Mouse (Mus musculus) heart, embryonic 15.5 days (tissue): ENCODE data around the gene Adgrb3. TPM values are rescaled to one million over a fixed set of nuclear protein-coding genes. Genes with fewer than 3 reads are reported as not detected.

Experiments used
- ATAC-seq: fragments of 200-750 bp; cut with Nextera tagmentation; replicated peaks from 2 replicates; pipeline ENCODE4 v1.8.0; 2017; ENCODE audit warnings: low read depth, moderate TSS enrichment; ENCODE audit not compliant: insufficient number of reproducible peaks, insufficient read depth, low FRiP score
- H3K27ac ChIP-seq: fragments of 300-500 bp; sonication (generic); 2 replicates; pipeline ENCODE4 v1.5.1; 2015; ENCODE audit warnings: mild to moderate bottlenecking, inconsistent platforms
- H3K27me3 ChIP-seq: fragments of 300-500 bp; sonication (generic); 2 replicates; pipeline ENCODE4 v1.6.1; 2015; ENCODE audit warnings: inconsistent platforms
- H3K36me3 ChIP-seq: fragments of 300-500 bp; sonication (generic); 2 replicates; pipeline ENCODE4 v1.6.1; 2015; ENCODE audit warnings: mild to moderate bottlenecking, inconsistent platforms
- H3K4me1 ChIP-seq: fragments of 300-500 bp; sonication (generic); replicated peaks from 2 replicates; pipeline ENCODE4 v1.6.1; 2015; ENCODE audit warnings: inconsistent platforms
- H3K4me2 ChIP-seq: fragments of 300-500 bp; sonication (generic); 2 replicates; pipeline ENCODE4 v1.6.1; 2015; ENCODE audit warnings: inconsistent platforms, mild to moderate bottlenecking, moderate library complexity
- H3K4me3 ChIP-seq: fragments of 300-500 bp; sonication (generic); 2 replicates; pipeline ENCODE4 v1.5.1; 2015; ENCODE audit warnings: mild to moderate bottlenecking, inconsistent platforms
- H3K9ac ChIP-seq: fragments of 300-500 bp; sonication (generic); 2 replicates; pipeline ENCODE4 v1.6.1; 2015; ENCODE audit warnings: mild to moderate bottlenecking, inconsistent platforms
- H3K9me3 ChIP-seq: fragments of 300-500 bp; sonication (generic); replicated peaks from 2 replicates; pipeline ENCODE4 v1.6.1; 2016; ENCODE audit warnings: inconsistent platforms
- whole genome bisulfite sequencing: fragments of 180-500 bp; shearing (Covaris S2); methylation state at CpG from one replicate; pipeline ENCODE4 v1.1.7; 2015; ENCODE audit warnings: mixed read lengths; 5-methylcytosine and 5-hydroxymethylcytosine counted together
- polyA plus RNA-seq: library from polyadenylated mRNA; unstranded; fragments of >200 nt; fragmentation: Nextera tagmentation; extraction: Ambion mirVana; gene quantifications from 2 replicates; pipeline ENCODE4 v1.2.1, GENCODE M21; 2015

Adgrb3 gene
- polyA plus RNA-seq, 1 experiment from 2014 or later, result 0.18 TPM

GRCm38 (mm10) chr1:25229245-25229750, 600.2 kb downstream of the Adgrb3 start:
- Histone ChIP-seq H3K9me3 (no peaks in the 10 kb centered on the region), H3K9ac (no peak overlapping the region), H3K4me3 (no peak overlapping the region), H3K36me3 (no peaks in the 10 kb centered on the region), H3K4me1 (0 out of 2 replicates have a peak, but pooled peaks cover 3% of the 10 kb centered on the region), H3K27ac (no peak overlapping the region), H3K27me3 (no peaks in the 10 kb centered on the region), H3K4me2 (no peak overlapping the region)
- 32% methylated on average over 7 of the region's 7 CpGs for WGBS
- ATAC-seq, result no peak

GRCm38 (mm10) chr1:25228381-25229244, 600.9 kb downstream of the Adgrb3 start:
- Histone ChIP-seq H3K9ac (no peak overlapping the region), H3K9me3 (no peaks in the 10 kb centered on the region), H3K27me3 (no peaks in the 10 kb centered on the region), H3K4me2 (peak overlapping the region; percentile 41; the same call in 1 of the 2 replicates), H3K36me3 (no peaks in the 10 kb centered on the region), H3K4me3 (peak overlapping the region; percentile 18; the same call in 1 of the 2 replicates), H3K4me1 (0 out of 2 replicates have a peak, but pooled peaks cover 3% of the 10 kb centered on the region), H3K27ac (no peak overlapping the region)
- 7% methylated on average over 37 of the region's 37 CpGs for WGBS
- 0 out of 2 replicates have a peak, but pooled peaks have one; percentile 60 for ATAC-seq

GRCm38 (mm10) chr1:25227880-25228279, 601.6 kb downstream of the Adgrb3 start:
- Histone ChIP-seq H3K27me3 (no peaks in the 10 kb centered on the region), H3K4me3 (no peak overlapping the region), H3K36me3 (no peaks in the 10 kb centered on the region), H3K4me2 (no peak overlapping the region), H3K4me1 (0 out of 2 replicates have a peak, but pooled peaks cover 3% of the 10 kb centered on the region), H3K9ac (no peak overlapping the region), H3K9me3 (no peaks in the 10 kb centered on the region), H3K27ac (no peak overlapping the region)
- ATAC-seq, result no peak
- WGBS, result 50% methylated on average over 3 of the region's 3 CpGs

- no peak overlapping the region for H3K4me3 ChIP-seq
- no peaks in the 10 kb centered on the region for H3K36me3 ChIP-seq
- H3K9ac ChIP-seq, result no peak overlapping the region
- H3K4me2 ChIP-seq, result no peak overlapping the region
- no peak for ATAC-seq
- 48% methylated on average over 5 of the region's 5 CpGs for WGBS
- no peaks in the 10 kb centered on the region for H3K9me3 ChIP-seq
- H3K27ac ChIP-seq, result no peak overlapping the region
- no peaks in the 10 kb centered on the region for H3K4me1 ChIP-seq
- no peaks in the 10 kb centered on the region for H3K27me3 ChIP-seq
Observed at GRCm38 (mm10) chr1:25204636-25205035, 624.9 kb downstream of the Adgrb3 start.

DNA sequence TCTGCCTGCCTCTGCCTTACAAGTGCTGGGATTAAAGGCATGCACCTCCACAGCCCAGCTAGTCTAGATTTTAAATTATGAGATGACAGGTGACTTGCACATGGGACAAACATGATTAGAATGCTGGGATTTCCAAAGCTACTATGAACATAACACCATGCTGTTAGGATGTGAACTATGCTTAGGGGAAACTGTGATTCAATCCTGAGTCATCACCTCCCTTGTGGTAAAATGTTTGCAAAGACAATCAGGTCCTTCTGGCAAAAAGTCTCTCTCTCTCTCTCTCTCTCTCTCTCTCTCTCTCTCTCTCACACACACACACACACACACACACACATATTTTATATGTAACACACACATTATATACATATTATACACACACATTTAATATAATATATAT, 630.1 kb downstream of the Adgrb3 start:
- no peak for ATAC-seq
- H3K36me3 ChIP-seq, result no peaks in the 10 kb centered on the region
- no peak overlapping the region for H3K27ac ChIP-seq
- no peaks in the 10 kb centered on the region for H3K4me1 ChIP-seq
- no peaks in the 10 kb centered on the region for H3K27me3 ChIP-seq
- H3K4me3 ChIP-seq, result no peak overlapping the region
- no peaks in the 10 kb centered on the region for H3K9me3 ChIP-seq
- no peak overlapping the region for H3K9ac ChIP-seq
- H3K4me2 ChIP-seq, result no peak overlapping the region

DNA sequence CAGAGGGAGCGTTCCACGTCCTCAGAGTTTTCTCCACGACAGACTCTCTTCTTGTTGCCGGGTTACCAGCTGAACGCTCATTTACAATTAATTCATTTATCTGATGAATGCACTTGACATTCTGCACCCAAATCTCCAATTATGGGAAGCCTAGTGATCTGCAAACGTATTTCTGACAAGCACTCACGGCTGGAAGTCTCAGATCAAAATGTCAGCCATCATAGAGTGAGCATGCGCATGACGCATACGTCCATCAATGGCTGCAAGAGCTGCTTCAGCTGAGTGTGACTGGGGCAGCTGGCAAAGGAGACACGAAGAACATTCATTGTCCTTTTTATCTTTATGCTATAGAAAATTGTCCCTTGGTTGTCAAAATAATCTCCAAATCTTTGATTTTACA, 637.5 kb downstream of the Adgrb3 start:
- Histone ChIP-seq H3K27ac (no peak overlapping the region), H3K4me2 (no peak overlapping the region), H3K4me1 (no peaks in the 10 kb centered on the region), H3K9me3 (no peaks in the 10 kb centered on the region), H3K27me3 (no peaks in the 10 kb centered on the region), H3K9ac (no peak overlapping the region), H3K36me3 (no peaks in the 10 kb centered on the region), H3K4me3 (no peak overlapping the region)
- ATAC-seq, result no peak
- 82% methylated on average over 11 of the region's 11 CpGs for WGBS

GRCm38 (mm10) chr1:25189261-25189660, 640.2 kb downstream of the Adgrb3 start:
- Histone ChIP-seq H3K4me3 (no peak overlapping the region), H3K9ac (no peak overlapping the region), H3K36me3 (no peaks in the 10 kb centered on the region), H3K9me3 (no peaks in the 10 kb centered on the region), H3K4me1 (no peaks in the 10 kb centered on the region), H3K27me3 (no peaks in the 10 kb centered on the region), H3K27ac (no peak overlapping the region), H3K4me2 (no peak overlapping the region)
- ATAC-seq, result no peak
- WGBS, result 40% methylated on average over 9 of the region's 9 CpGs

GRCm38 (mm10) chr1:25185909-25186308, 643.6 kb downstream of the Adgrb3 start:
- Histone ChIP-seq H3K9me3 (no peaks in the 10 kb centered on the region), H3K36me3 (no peaks in the 10 kb centered on the region), H3K4me3 (no peak overlapping the region), H3K27me3 (no peaks in the 10 kb centered on the region), H3K4me1 (no peaks in the 10 kb centered on the region), H3K9ac (no peak overlapping the region), H3K4me2 (no peak overlapping the region), H3K27ac (no peak overlapping the region)
- no peak for ATAC-seq
- WGBS, result 91% methylated on average over 2 of the region's 2 CpGs

GRCm38 (mm10) chr1:25181881-25182280, 647.6 kb downstream of the Adgrb3 start:
- ATAC-seq, result no peak
- no peaks in the 10 kb centered on the region for H3K27me3 ChIP-seq
- H3K9ac ChIP-seq, result no peak overlapping the region

DNA sequence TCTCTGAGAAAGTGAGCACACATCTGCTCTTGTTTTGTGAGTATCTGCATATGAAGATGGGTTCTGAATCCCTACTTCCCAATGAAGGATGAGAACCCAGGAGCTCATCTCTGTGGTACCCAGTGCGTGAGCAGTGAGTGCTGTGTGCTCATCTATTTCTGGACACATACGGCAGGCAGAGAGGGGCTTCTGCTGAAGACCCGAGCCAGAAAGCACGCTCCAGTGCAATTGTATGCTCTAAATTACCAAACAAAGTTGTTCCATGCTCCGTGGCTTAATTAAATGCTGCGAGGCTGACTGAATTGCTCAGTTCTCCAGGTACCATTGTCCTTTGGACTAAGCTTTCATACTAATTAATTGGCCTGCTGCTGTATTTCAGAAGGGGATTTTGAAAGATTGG, 648.9 kb downstream of the Adgrb3 start:
- H3K27me3 ChIP-seq, result no peaks in the 10 kb centered on the region
- 70% methylated on average over 6 of the region's 6 CpGs for WGBS

More at GRCm38 (mm10) chr1:25181881-25182280, 647.6 kb downstream of the Adgrb3 start:
- H3K9me3 ChIP-seq, result no peaks in the 10 kb centered on the region
- no peaks in the 10 kb centered on the region for H3K36me3 ChIP-seq
- no peak overlapping the region for H3K4me2 ChIP-seq
- no peak overlapping the region for H3K4me3 ChIP-seq
- H3K27ac ChIP-seq, result no peak overlapping the region
- 53% methylated on average over 2 of the region's 2 CpGs for WGBS
- H3K4me1 ChIP-seq, result no peaks in the 10 kb centered on the region

DNA sequence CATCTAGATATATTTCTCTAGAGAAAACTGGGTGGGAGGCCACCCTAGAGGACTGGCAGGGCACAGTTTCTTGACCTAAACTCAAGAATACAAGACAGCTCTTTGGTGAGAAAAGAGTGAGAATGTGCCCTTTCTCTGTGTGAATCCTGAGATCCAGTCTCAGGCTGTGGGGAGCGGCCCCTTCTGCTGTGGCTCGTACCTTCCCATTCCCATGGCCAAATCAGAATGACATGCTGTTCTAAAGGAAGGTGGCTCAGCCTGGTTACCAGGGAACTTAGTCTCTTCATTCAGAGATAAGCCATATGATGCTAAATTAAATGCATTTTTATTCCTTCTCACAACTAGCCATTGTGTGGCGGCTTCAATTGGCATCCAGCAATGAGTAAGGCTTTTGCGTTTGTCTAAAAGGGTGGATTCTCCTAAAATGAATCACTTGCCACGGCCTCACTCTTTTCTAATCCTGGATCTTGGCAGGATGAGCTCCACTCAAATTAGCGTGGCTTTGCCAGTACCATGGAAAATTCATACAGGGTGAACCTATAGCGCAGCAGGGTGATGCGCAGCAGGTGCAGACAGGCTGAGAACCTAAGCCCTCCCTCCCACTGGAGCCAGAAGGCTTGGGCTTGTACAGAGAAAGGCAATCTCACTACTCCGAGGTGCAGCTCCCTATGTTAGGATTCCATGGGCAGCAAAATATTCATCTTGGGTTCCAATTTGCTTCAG, 649.5 kb downstream of the Adgrb3 start:
- Histone ChIP-seq H3K4me1 (no peaks in the 10 kb centered on the region), H3K36me3 (no peaks in the 10 kb centered on the region), H3K4me3 (no peak overlapping the region), H3K9ac (no peak overlapping the region), H3K9me3 (no peaks in the 10 kb centered on the region), H3K4me2 (no peak overlapping the region), H3K27ac (no peak overlapping the region), H3K27me3 (no peaks in the 10 kb centered on the region)
- no peak for ATAC-seq
- 55% methylated on average over 9 of the region's 9 CpGs for WGBS

More for the DNA sequence above, 648.9 kb downstream of the Adgrb3 start:
- no peaks in the 10 kb centered on the region for H3K9me3 ChIP-seq
- no peak overlapping the region for H3K27ac ChIP-seq
- H3K4me2 ChIP-seq, result no peak overlapping the region
- H3K4me3 ChIP-seq, result no peak overlapping the region
- ATAC-seq, result no peak
- no peaks in the 10 kb centered on the region for H3K4me1 ChIP-seq
- no peaks in the 10 kb centered on the region for H3K36me3 ChIP-seq
- no peak overlapping the region for H3K9ac ChIP-seq
